Mouse (Mus musculus): ENCODE measurements around the gene Vamp4.

GRCm38 (mm10) chr1:162575098-162575497 is 4.8 kb downstream of the Vamp4 start:
- TF ChIP-seq CTCF (IDR thresholded peaks at IDR 0.05; ENCODE audit: borderline replicate concordance, insufficient read depth, low read depth, low read length) (no peak), POLR2A (IDR thresholded peaks at IDR 0.05; ENCODE audit: borderline replicate concordance, insufficient read depth, low read length) (no peak)

Measured in cerebellum, adult 2 months (tissue).